17 mouse cellular contexts compared by ENCODE assay signal in the genomic region with DNA sequence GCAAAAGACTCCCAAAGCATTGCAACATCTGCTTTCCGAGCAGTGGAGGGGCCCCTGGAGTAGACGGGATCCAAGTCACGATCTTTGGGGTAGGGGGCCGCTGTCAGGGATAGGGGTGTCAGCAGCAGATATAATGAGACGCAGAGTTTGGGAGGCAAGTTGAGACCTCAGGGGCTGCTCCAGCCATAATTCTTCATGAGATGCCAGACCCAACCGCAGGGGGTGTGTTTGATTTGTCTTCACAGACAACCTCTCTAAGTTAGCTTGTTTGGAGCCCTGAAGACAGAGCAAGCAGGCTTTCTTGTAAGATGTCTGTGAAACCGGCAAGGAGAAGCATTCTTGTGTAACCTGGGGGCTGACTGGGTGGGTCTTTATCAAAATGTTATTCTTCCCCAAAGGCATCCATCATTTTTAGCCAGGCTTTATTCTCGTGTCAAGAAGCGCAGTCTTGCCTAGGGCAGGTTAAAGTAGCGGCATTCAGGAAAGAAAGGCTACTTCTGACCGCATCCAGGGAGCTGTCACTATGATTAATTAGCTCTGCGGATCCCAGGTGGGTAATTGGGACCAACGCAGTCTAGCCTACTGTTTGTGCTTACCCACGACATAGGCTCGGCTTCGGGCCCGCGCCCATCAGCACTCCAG.
A peak's percentile ranks its signal among the peaks of the same experiment; 100 is the strongest.
DNase-seq lines count a peak whose midpoint lies in the region; ATAC-seq and TF ChIP-seq lines count a peak whose summit lies in the region.
"Had no signal": no experiment of that assay in that cellular context is flagged by ENCODE, and none has a peak within 500 bp of the region (broad histone marks: within the 10 kb centered on the region; RNA-seq: fewer than 3 reads in every experiment).

No protein-coding gene starts in this region.

- H3K4me2 ChIP-seq in hindbrain, embryonic 12.5 days (replicated peaks), result 0 out of 2 replicates have a peak overlapping the region, but pooled peaks have one; percentile 8
- H3K4me2 ChIP-seq: limb, embryonic 15.5 days had no signal

- no peaks in the 10 kb centered on the region for H3K27me3 ChIP-seq in hindbrain, embryonic 12.5 days
- H3K27me3 ChIP-seq: limb, embryonic 15.5 days had no signal

- peak; percentile 94 for ATAC-seq in hindbrain, embryonic 12.5 days (ENCODE audit: low FRiP score)

- peaks cover 18% of the 10 kb centered on the region for H3K4me1 ChIP-seq in hindbrain, embryonic 12.5 days
- H3K4me1 ChIP-seq: megakaryocyte, embryonic 14.5 days had no signal

- no peak for TF ChIP-seq POLR2A in brain, embryonic 14.5 days (IDR thresholded peaks at IDR 0.05; ENCODE audit: borderline replicate concordance, extremely low read depth, insufficient read depth, insufficient read length, poor library complexity, severe bottlenecking)

- H3K4me3 ChIP-seq in hindbrain, embryonic 12.5 days, result no peak overlapping the region
- H3K4me3 ChIP-seq: erythroblast, embryonic 14.5 days; heart, adult 2 months; left cerebral cortex, adult 2 months; limb, embryonic 15.5 days; megakaryocyte, embryonic 14.5 days; myocyte had no signal

- no peak for TF ChIP-seq CTCF in brain, embryonic 14.5 days (IDR thresholded peaks at IDR 0.05; ENCODE audit: borderline replicate concordance, extremely low read depth, insufficient read depth, insufficient read length)

- no peaks in the 10 kb centered on the region for H3K36me3 ChIP-seq in hindbrain, embryonic 12.5 days
- H3K36me3 ChIP-seq: limb, embryonic 15.5 days had no signal

- WGBS in hindbrain, embryonic 12.5 days, result 28% methylated on average over 18 of the region's 18 CpGs

- H3K9me3 ChIP-seq in hindbrain, embryonic 12.5 days (replicated peaks), result no peaks in the 10 kb centered on the region
- H3K9me3 ChIP-seq: limb, embryonic 15.5 days had no signal

- DNase-seq in brain, embryonic 14.5 days (ENCODE audit: low read depth), result peak; percentile 71
- peak; percentile 71 for DNase-seq in embryo, embryonic 11 days
- DNase-seq in neural tube, embryonic 10.5 days (ENCODE audit: extremely low spot score, low spot score), result peak; percentile 57
- DNase-seq in heart, postnatal 14 days, result no peak
- DNase-seq in heart, adult 9 months (ENCODE audit: low spot score in 2 of 2), result no peak
- no peak for DNase-seq in lung, postnatal 36 days
- DNase-seq: cerebellum, postnatal 36 days; kidney, adult 11 months; right cerebral cortex, adult 18-20 months; thymus, postnatal 14 days had no signal

- intact Hi-C loops in heart, postnatal 14 days (cut with DNase I), result no loop called here

- peak overlapping the region; percentile 35; the same call in 1 of the 2 replicates for H3K27ac ChIP-seq in hindbrain, embryonic 12.5 days
- H3K27ac ChIP-seq: heart, adult 2 months; left cerebral cortex, adult 2 months; limb, embryonic 15.5 days had no signal

- H3K9ac ChIP-seq in hindbrain, embryonic 12.5 days, result no peak overlapping the region
- H3K9ac ChIP-seq: limb, embryonic 15.5 days had no signal

Comparison
In these comparisons a context has a peak if more than half of its experiments do, and no peak if none do; other contexts are left out.
1. DNase-seq: peak in brain, embryonic 14.5 days (single experiment), embryo, embryonic 11 days (single experiment) and neural tube, embryonic 10.5 days (single experiment); none in heart, postnatal 14 days (0 of 2), heart, adult 9 months (0 of 2) and lung, postnatal 36 days (single experiment).